Mouse (Mus musculus): ENCODE measurements around the gene Chst13.

DNA sequence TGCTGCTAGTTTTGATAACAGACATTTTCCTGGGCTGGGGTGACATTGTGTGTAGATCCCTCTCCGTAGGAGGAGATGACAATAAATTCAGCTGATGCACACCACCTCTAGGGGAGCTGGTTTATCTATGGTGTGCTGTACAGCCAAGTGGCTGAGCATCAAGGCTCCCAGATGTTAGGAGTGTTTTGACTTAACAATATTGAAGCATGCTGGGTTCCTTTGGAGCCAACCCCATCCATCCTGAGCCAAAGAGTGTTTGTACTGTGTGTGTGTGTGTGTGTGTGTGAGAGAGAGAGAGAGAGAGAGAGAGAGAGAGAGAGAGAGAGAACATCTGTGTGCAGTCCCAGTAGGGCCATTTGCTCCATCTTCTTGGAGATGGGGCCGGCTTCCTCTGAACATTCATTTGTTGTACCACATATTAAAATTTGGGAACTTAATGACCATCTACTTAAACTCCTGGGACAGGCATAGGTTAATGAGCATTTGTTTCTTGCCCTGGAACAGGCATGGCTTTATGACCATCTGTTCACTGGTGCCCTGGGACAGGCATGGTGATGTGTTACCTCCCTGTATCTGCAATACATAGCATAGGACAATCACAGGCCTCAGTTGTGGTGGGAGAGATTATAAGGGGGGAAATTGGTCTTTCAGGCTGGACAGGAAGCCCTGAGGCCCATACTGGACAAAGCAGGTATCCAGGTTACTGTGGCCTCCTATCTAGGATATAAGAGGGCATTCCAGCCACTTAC lies 7.3 kb downstream of the Chst13 start:
- TF ChIP-seq CTCF (IDR thresholded peaks at IDR 0.05; ENCODE audit: control insufficient read depth, insufficient read depth, insufficient read length): no peak
- no peak for TF ChIP-seq MYOD1 (IDR thresholded peaks at IDR 0.05; ENCODE audit: control insufficient read depth, insufficient read length, low read depth)
- TF ChIP-seq USF1 (IDR thresholded peaks at IDR 0.05; ENCODE audit: low read depth): no peak
